Mouse (Mus musculus) limb, embryonic 11.5 days (tissue): ENCODE results near the gene Map4k5. TPM values are rescaled to one million over a fixed set of nuclear protein-coding genes. Genes with fewer than 3 reads are reported as not detected.

Experiments
- ATAC-seq: fragments of 200-750 bp; cut with Nextera tagmentation; 2 replicates; pipeline ENCODE4 v1.8.0; 2017; ENCODE audit warnings: low read depth; ENCODE audit not compliant: insufficient number of reproducible peaks, low FRiP score, low TSS enrichment
- DNase-seq: peaks from one replicate; pipeline ENCODE4 v3.0.0-alpha.2; 2015; ENCODE audit warnings: low spot score
- H3K27ac ChIP-seq: fragments of 300-500 bp; sonication (generic); replicated peaks from 2 replicates; pipeline ENCODE4 v1.5.1; 2014; ENCODE audit warnings: low read depth, mild to moderate bottlenecking, low read length
- H3K27me3 ChIP-seq: fragments of 300-500 bp; sonication (generic); 2 replicates; pipeline ENCODE4 v1.6.1; 2014; ENCODE audit warnings: mild to moderate bottlenecking, low read length, mixed read lengths; ENCODE audit not compliant: control insufficient read depth, insufficient read depth
- H3K36me3 ChIP-seq: fragments of 300-500 bp; sonication (generic); 2 replicates; pipeline ENCODE4 v1.6.1; 2014; ENCODE audit warnings: mild to moderate bottlenecking, low read length, moderate library complexity, mixed read lengths; ENCODE audit not compliant: control insufficient read depth, insufficient read depth
- H3K4me1 ChIP-seq: fragments of 300-500 bp; sonication (generic); 2 replicates; pipeline ENCODE4 v1.6.1; 2014; ENCODE audit warnings: low read length, mixed read lengths; ENCODE audit not compliant: control insufficient read depth, insufficient read depth
- H3K4me2 ChIP-seq: fragments of 300-500 bp; sonication (generic); 2 replicates; pipeline ENCODE4 v1.6.1; 2014; ENCODE audit warnings: low read depth, mild to moderate bottlenecking, moderate library complexity; ENCODE audit not compliant: severe bottlenecking
- H3K4me3 ChIP-seq: fragments of 300-500 bp; sonication (generic); 2 replicates; pipeline ENCODE4 v1.5.1; 2014; ENCODE audit warnings: low read depth, low read length
- H3K9ac ChIP-seq: fragments of 300-500 bp; sonication (generic); 2 replicates; pipeline ENCODE4 v1.6.1; 2014; ENCODE audit warnings: mild to moderate bottlenecking, low read length
- H3K9me3 ChIP-seq: fragments of 300-500 bp; sonication (generic); 2 replicates; pipeline ENCODE4 v1.6.1; 2016; ENCODE audit warnings: low read length; ENCODE audit not compliant: control insufficient read depth
- WGBS: fragments of 180-500 bp; shearing (Covaris S2); extraction: QIAGEN DNeasy Blood & Tissue Kit; methylation state at CpG from one replicate; pipeline ENCODE4 v1.1.7; 2014; 5-methylcytosine and 5-hydroxymethylcytosine counted together
- polyA plus RNA-seq: library from polyadenylated mRNA; unstranded; fragments of >200 nt; fragmentation: Nextera tagmentation; extraction: Ambion mirVana; gene quantifications from 2 replicates; pipeline ENCODE4 v1.2.1, GENCODE M21; 2014

Gene Map4k5
- polyA plus RNA-seq, 1 experiment from 2014 or later: 43.0 TPM

DNA sequence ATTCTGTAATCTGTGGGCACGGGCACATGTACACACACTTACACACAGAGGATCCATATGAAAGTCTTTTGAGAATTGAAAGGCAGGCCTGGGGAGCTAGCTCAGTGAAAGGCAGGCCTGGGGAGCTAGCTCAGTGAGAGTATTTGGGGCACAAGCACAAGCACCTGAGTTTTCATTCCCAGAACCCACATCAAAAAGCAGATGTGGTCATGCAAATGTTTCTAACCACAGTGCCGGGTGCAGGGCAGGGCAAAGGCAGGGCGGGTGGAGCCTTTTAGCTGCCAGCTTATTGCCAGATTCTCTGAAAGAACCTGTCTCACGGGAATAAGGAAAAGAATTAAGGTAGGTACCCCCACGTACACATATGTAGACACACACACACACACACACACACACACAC, 29.5 kb downstream of the Map4k5 start:
- Histone ChIP-seq H3K27ac (no peak overlapping the region), H3K9me3 (no peaks in the 10 kb centered on the region), H3K4me1 (no peaks in the 10 kb centered on the region), H3K27me3 (no peaks in the 10 kb centered on the region), H3K36me3 (no peaks in the 10 kb centered on the region), H3K9ac (no peak overlapping the region), H3K4me3 (no peak overlapping the region), H3K4me2 (no peak overlapping the region)
- 82% methylated on average over 5 of the region's 5 CpGs for WGBS
- DNase-seq: no peak
- ATAC-seq: no peak

DNA sequence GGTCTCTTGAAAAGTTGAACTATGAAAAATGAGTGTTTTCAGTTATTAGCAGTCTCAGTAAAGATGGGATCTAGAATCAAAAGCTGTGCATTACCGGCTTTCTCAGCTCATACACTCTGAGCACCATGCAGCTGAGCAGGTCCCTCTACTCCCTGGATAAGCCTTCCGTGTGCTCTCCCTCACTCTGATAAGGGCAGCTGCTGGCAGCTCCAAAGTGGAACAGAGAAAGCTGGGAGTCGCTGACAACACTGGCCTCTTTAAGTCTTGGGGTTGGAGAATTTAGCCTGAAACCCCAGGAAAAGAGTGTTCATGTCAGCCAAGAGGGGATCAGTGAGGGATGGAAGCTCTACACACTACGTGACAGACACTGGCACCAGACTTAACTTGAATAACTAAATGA, 34.2 kb downstream of the Map4k5 start:
- WGBS: 91% methylated on average over 4 of the region's 4 CpGs
- Histone ChIP-seq H3K36me3 (no peaks in the 10 kb centered on the region), H3K4me1 (no peaks in the 10 kb centered on the region), H3K4me2 (no peak overlapping the region), H3K9me3 (no peaks in the 10 kb centered on the region), H3K4me3 (no peak overlapping the region), H3K27me3 (no peaks in the 10 kb centered on the region), H3K9ac (no peak overlapping the region), H3K27ac (no peak overlapping the region)
- no peak for DNase-seq
- no peak for ATAC-seq

DNA sequence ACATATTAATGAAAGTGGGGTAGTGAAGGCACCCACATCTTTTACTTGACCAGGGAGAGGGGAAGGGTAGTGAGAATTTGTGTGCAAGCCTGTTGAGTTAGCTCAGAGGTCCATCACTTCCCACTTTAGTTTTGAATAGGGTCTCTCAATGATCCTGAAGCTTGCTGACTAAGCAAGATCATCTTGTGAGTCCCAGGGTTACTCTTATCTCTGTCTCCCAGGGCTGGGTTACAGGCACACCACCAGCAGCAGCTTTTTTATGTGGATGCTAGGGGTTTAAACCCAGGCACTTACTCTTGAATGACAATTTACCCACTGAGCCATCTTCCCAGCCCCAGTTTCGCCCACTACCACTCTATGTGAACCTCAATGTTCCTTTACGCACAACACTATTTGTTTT, 35.4 kb downstream of the Map4k5 start:
- Histone ChIP-seq H3K27ac (no peak overlapping the region), H3K36me3 (no peaks in the 10 kb centered on the region), H3K27me3 (no peaks in the 10 kb centered on the region), H3K4me2 (no peak overlapping the region), H3K9ac (no peak overlapping the region), H3K9me3 (no peaks in the 10 kb centered on the region), H3K4me3 (no peak overlapping the region), H3K4me1 (no peaks in the 10 kb centered on the region)
- 92% methylated on average over 2 of the region's 2 CpGs for WGBS
- ATAC-seq (no peak), DNase-seq (no peak)

DNA sequence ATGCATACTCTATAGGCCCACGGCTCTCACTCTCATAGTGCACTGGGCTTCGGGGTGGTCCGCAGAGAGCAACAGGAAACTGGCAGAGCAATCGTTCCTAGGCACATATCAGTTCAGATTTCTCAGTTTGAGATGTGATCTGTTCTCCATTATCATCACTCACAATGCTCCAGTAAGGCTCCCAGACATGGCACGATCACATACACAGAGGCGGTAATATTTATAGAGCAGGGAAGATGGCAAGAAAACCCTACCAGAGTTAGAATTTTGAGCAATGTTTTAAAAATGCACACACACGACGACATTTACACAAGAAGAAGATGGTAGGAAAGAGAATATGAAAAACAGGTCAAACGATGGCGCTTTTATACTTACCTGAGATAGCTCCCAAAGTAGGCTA, 36.6 kb downstream of the Map4k5 start:
- Histone ChIP-seq H3K4me1 (no peaks in the 10 kb centered on the region), H3K27me3 (no peaks in the 10 kb centered on the region), H3K4me2 (no peak overlapping the region), H3K9ac (no peak overlapping the region), H3K9me3 (no peaks in the 10 kb centered on the region), H3K27ac (no peak overlapping the region), H3K4me3 (no peak overlapping the region), H3K36me3 (no peaks in the 10 kb centered on the region)
- 95% methylated on average over 10 of the region's 10 CpGs for WGBS
- ATAC-seq (no peak), DNase-seq (no peak)

DNA sequence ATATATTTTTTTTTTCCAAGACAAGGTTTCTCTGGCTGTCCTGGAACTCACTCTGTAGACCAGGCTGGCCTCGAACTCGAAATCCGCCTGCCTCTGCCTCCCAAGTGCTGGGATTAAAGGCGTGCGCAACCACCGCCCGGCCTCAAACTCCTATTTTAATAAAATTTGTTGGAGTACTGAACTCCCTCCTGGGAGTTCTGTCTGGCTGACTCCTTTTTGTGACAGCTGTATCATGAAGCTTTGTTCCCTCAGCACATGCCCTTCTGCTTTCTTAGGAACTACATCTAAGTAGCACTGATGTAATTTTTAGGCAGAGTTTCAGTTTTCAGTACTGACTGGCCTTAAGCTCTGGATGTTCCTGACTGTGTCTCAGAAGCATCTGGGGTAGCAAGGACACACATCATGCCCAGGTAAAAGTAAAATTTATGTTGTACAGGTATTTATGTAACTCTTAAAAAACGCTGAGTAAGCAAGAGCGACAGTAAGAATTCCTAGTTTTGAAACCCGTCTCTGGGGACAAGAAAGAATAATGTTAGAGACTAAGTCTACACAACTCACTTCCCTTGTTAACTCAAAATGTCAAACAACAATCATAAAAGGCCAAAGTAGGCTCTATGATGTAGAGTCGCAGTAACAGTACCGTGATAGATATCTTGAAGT, 37.2 kb downstream of the Map4k5 start:
- ATAC-seq (no peak), DNase-seq (no peak)
- Histone ChIP-seq H3K9me3 (no peaks in the 10 kb centered on the region), H3K4me3 (no peak overlapping the region), H3K27ac (no peak overlapping the region), H3K4me1 (no peaks in the 10 kb centered on the region), H3K4me2 (no peak overlapping the region), H3K27me3 (no peaks in the 10 kb centered on the region), H3K9ac (no peak overlapping the region), H3K36me3 (no peaks in the 10 kb centered on the region)
- WGBS: 96% methylated on average over 12 of the region's 12 CpGs

DNA sequence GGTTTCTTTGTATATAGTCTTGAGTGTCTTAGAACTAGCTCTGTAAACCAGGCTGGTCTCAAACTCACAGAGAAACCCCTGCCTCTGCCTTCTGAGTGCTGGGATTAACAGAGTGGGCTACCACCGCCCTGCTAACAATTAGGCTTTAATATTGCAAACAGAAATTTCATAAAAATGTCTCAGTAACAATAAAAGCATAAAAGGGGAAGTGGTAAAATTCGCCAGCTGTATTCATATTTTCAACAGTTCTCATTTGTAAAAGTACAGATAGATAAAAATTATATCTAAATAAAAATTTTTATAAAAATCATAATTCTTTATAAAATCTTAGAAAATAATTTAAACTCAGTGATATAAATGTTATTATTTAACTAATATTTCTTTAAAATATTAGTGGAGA, 39.1 kb downstream of the Map4k5 start:
- H3K27ac ChIP-seq: no peak overlapping the region
- DNase-seq (no peak), ATAC-seq (no peak)
- H3K4me3 ChIP-seq: no peak overlapping the region
- H3K9ac ChIP-seq: no peak overlapping the region
- H3K4me1 ChIP-seq: no peaks in the 10 kb centered on the region
- no peaks in the 10 kb centered on the region for H3K9me3 ChIP-seq
- no peaks in the 10 kb centered on the region for H3K27me3 ChIP-seq
- H3K36me3 ChIP-seq: no peaks in the 10 kb centered on the region
- WGBS: 92% methylated on average over 2 of the region's 2 CpGs
- H3K4me2 ChIP-seq: no peak overlapping the region

DNA sequence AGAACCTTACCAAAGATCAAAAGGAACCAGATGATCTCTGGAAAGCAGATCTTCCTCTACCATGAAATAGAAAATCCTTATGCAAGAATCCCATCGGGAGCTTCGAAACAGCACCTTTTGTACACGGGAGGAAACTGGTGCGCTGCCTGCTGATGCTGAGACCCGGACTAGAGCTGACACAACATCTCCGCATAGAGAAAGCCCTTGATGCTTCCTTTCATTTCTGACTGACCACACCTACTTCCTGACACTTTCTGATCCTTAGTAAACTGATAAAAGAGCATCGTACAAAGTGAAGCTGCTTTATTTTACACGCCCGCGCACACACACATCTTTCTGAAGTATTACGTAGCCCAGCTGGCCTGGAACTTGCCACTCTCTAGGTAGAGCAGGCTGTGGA, 39.6 kb downstream of the Map4k5 start:
- DNase-seq (no peak), ATAC-seq (no peak)
- Histone ChIP-seq H3K4me3 (no peak overlapping the region), H3K9ac (no peak overlapping the region), H3K9me3 (no peaks in the 10 kb centered on the region), H3K4me2 (no peak overlapping the region), H3K4me1 (no peaks in the 10 kb centered on the region), H3K27ac (no peak overlapping the region), H3K27me3 (no peaks in the 10 kb centered on the region), H3K36me3 (no peaks in the 10 kb centered on the region)
- 93% methylated on average over 11 of the region's 11 CpGs for WGBS

DNA sequence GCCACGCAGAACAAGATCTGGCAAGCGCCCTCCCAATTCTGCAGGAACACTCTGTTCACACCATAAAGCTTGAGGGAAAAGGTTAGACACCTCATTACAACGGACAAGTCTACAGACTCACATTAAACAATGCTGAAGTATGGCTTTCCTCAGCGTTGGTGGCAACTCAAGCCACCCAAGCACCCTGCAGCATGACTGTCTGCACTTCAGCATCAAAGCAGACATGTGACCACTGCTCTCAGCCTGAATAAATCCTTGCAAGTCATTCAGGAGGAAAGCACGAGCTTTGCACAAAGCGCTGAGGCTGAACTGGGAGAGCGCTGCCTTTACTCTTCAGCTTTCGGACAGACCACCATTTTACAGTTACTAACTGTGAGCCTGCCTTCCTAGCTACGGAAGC, 40.7 kb downstream of the Map4k5 start:
- H3K4me2 ChIP-seq: no peak overlapping the region
- ATAC-seq (no peak), DNase-seq (no peak)
- no peak overlapping the region for H3K9ac ChIP-seq
- WGBS: 82% methylated on average over 9 of the region's 9 CpGs
- no peak overlapping the region for H3K27ac ChIP-seq
- H3K4me3 ChIP-seq: no peak overlapping the region
- H3K36me3 ChIP-seq: no peaks in the 10 kb centered on the region
- no peaks in the 10 kb centered on the region for H3K9me3 ChIP-seq
- no peaks in the 10 kb centered on the region for H3K27me3 ChIP-seq
- no peaks in the 10 kb centered on the region for H3K4me1 ChIP-seq
